Mouse (Mus musculus) hindbrain, embryonic 16.5 days (tissue): ENCODE results near the gene Hdac11. TPM values are rescaled to one million over a fixed set of nuclear protein-coding genes. Genes with fewer than 3 reads are reported as not detected.

Experiments used
- ATAC-seq: fragments of 200-750 bp; cut with Nextera tagmentation; 2 replicates; pipeline ENCODE4 v1.8.0; 2017; ENCODE audit warnings: moderate TSS enrichment, moderate library complexity
- H3K27ac ChIP-seq: fragments of 300-500 bp; sonication (generic); 2 replicates; pipeline ENCODE4 v1.5.1; 2014; ENCODE audit warnings: low read depth, mild to moderate bottlenecking, control low read depth, low read length, moderate library complexity
- H3K27me3 ChIP-seq: fragments of 300-500 bp; sonication (generic); replicated peaks from 2 replicates; pipeline ENCODE4 v1.6.1; 2014; ENCODE audit warnings: low read length; ENCODE audit not compliant: control insufficient read depth, insufficient read depth
- H3K36me3 ChIP-seq: fragments of 300-500 bp; sonication (generic); 2 replicates; pipeline ENCODE4 v1.6.1; 2014; ENCODE audit warnings: mild to moderate bottlenecking, low read length, moderate library complexity, mixed read lengths; ENCODE audit not compliant: control insufficient read depth, insufficient read depth
- H3K4me1 ChIP-seq: fragments of 300-500 bp; sonication (generic); 2 replicates; pipeline ENCODE4 v1.6.1; 2014; ENCODE audit warnings: low read depth, low read length; ENCODE audit not compliant: control insufficient read depth, insufficient read depth
- H3K4me2 ChIP-seq: fragments of 300-500 bp; sonication (generic); 2 replicates; pipeline ENCODE4 v1.6.1; 2014; ENCODE audit warnings: mild to moderate bottlenecking, low read length, control low read depth, moderate library complexity
- H3K4me3 ChIP-seq: fragments of 300-500 bp; sonication (generic); 2 replicates; pipeline ENCODE4 v1.5.1; 2014; ENCODE audit warnings: mild to moderate bottlenecking, low read length, control low read depth, moderate library complexity
- H3K9ac ChIP-seq: fragments of 300-500 bp; sonication (generic); 2 replicates; pipeline ENCODE4 v1.6.1; 2014; ENCODE audit warnings: low read depth, mild to moderate bottlenecking, control low read depth, low read length, moderate library complexity
- H3K9me3 ChIP-seq: fragments of 300-500 bp; sonication (generic); 2 replicates; pipeline ENCODE4 v1.6.1; 2014; ENCODE audit warnings: mild to moderate bottlenecking, low read length, moderate library complexity; ENCODE audit not compliant: control insufficient read depth
- WGBS: fragments of 180-500 bp; shearing (Covaris S2); extraction: QIAGEN DNeasy Blood & Tissue Kit; methylation state at CpG from one replicate; pipeline ENCODE4 v1.1.7; 2014; 5-methylcytosine and 5-hydroxymethylcytosine counted together
- polyA plus RNA-seq: library from polyadenylated mRNA; unstranded; fragments of >200 nt; fragmentation: Nextera tagmentation; extraction: Ambion mirVana; gene quantifications from 2 replicates; pipeline ENCODE4 v1.2.1, GENCODE M21; 2015

Hdac11 gene
- polyA plus RNA-seq, 1 experiment from 2014 or later = 53.5 TPM

GRCm38 (mm10) chr6:91161506-91162235 lies 5.2 kb downstream of the Hdac11 start:
- H3K27ac ChIP-seq = no peak overlapping the region
- no peak for ATAC-seq
- H3K4me1 ChIP-seq = peaks cover 45% of the 10 kb centered on the region
- no peaks in the 10 kb centered on the region; the same call in 1 of the 2 replicates for H3K36me3 ChIP-seq
- no peaks in the 10 kb centered on the region for H3K9me3 ChIP-seq
- H3K9ac ChIP-seq = no peak overlapping the region
- no peak overlapping the region for H3K4me2 ChIP-seq
- H3K4me3 ChIP-seq = no peak overlapping the region
- 80% methylated on average over 6 of the region's 6 CpGs for WGBS
- H3K27me3 ChIP-seq = no peaks in the 10 kb centered on the region

DNA sequence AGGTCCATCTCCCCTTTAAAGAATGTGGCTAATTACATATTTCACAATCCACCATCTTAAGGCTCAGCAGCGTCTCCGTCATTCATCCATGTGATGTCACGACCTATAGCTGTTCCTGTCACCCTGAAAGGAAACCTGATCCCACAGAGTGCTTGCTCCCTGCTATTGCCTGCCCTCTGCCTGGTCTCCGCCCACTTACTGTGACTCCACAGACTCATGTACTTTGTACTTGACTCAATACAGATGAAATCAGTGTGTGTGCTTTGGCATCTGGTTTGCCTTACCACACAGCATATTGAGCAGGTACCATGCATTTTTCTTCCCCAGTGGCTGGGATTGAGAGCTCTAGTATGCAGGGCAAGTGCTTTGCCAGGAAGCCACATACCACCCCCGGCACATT lies 5.8 kb downstream of the Hdac11 start:
- 85% methylated on average over 5 of the region's 5 CpGs for WGBS
- Histone ChIP-seq H3K4me2 (no peak overlapping the region), H3K9ac (no peak overlapping the region), H3K4me3 (no peak overlapping the region), H3K9me3 (no peaks in the 10 kb centered on the region), H3K4me1 (peaks cover 41% of the 10 kb centered on the region), H3K36me3 (no peaks in the 10 kb centered on the region; the same call in 1 of the 2 replicates), H3K27me3 (no peaks in the 10 kb centered on the region), H3K27ac (no peak overlapping the region)
- ATAC-seq = no peak

- 72% methylated on average over 5 of the region's 5 CpGs for WGBS
- Histone ChIP-seq H3K36me3 (peaks cover 2% of the 10 kb centered on the region; the same call in 1 of the 2 replicates), H3K27ac (0 out of 2 replicates have a peak overlapping the region, but pooled peaks have one; percentile 36), H3K4me1 (peaks cover 31% of the 10 kb centered on the region), H3K4me3 (no peak overlapping the region), H3K9ac (no peak overlapping the region), H3K9me3 (no peaks in the 10 kb centered on the region), H3K4me2 (no peak overlapping the region), H3K27me3 (no peaks in the 10 kb centered on the region)
- ATAC-seq = 0 out of 2 replicates have a peak, but pooled peaks have one; percentile 7
These were observed 6.9 kb downstream of the Hdac11 start for GRCm38 (mm10) chr6:91163195-91163911.

- WGBS = 41% methylated on average over 2 of the region's 2 CpGs
- no peak for ATAC-seq
- no peak overlapping the region for H3K9ac ChIP-seq
These were observed 8.1 kb downstream of the Hdac11 start for GRCm38 (mm10) chr6:91164584-91164983.

DNA sequence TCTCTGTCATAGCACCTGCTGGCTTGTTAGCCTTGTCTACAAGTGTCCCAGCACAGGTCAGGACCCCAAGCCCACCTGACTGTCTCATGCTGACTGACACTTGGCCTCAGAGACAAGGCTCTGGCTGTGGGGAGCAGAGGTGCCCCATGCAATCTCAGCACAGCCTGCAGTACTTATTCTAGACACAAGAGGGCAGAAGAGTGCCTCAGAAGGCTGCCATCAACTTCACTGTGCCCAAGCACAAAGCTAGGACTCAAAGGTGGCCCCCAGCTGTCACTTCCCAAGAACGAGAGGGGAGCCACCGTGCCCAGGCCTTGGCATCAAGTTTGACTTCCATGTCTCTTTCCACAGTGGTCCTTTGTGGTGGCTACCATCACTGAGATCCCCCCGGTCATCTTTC lies 8.7 kb downstream of the Hdac11 start:
- peaks cover 6% of the 10 kb centered on the region for H3K36me3 ChIP-seq
- no peak overlapping the region for H3K9ac ChIP-seq
- no peak overlapping the region for H3K4me2 ChIP-seq
- H3K9me3 ChIP-seq = no peaks in the 10 kb centered on the region
- no peaks in the 10 kb centered on the region for H3K27me3 ChIP-seq
- peaks cover 13% of the 10 kb centered on the region for H3K4me1 ChIP-seq
- ATAC-seq = peak; percentile 2; the same call in 1 of the 2 replicates
- WGBS = 34% methylated on average over 3 of the region's 3 CpGs
- H3K27ac ChIP-seq = no peak overlapping the region
- no peak overlapping the region for H3K4me3 ChIP-seq

More at GRCm38 (mm10) chr6:91164584-91164983, 8.1 kb downstream of the Hdac11 start:
- Histone ChIP-seq H3K36me3 (peaks cover 6% of the 10 kb centered on the region), H3K9me3 (no peaks in the 10 kb centered on the region), H3K4me3 (no peak overlapping the region), H3K27me3 (no peaks in the 10 kb centered on the region), H3K4me2 (no peak overlapping the region), H3K4me1 (peaks cover 18% of the 10 kb centered on the region), H3K27ac (no peak overlapping the region)

DNA sequence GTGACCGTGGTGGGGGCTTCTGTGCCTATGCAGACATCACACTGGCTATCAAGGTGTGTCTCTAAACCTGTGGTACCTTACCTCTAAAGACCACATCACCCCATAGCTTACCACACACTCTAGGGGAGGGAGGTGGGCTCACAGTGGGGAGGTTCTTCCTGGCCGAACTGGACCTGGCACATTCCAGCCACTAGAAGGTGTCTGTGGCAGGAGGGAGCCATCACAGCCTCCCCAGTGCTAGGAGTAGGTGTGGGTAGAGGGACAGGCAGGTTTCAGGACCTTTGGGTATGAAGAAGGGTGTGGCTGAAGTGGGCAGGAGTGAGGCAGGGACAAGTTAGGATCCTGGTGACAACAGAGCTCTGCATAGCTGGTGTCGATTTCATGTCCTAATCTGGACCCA lies 11.4 kb downstream of the Hdac11 start:
- H3K4me3 ChIP-seq = no peak overlapping the region
- no peak overlapping the region for H3K27ac ChIP-seq
- peaks cover 16% of the 10 kb centered on the region for H3K36me3 ChIP-seq
- no peak overlapping the region for H3K4me2 ChIP-seq
- ATAC-seq = no peak
- H3K9me3 ChIP-seq = no peaks in the 10 kb centered on the region
- WGBS = 70% methylated on average over 3 of the region's 3 CpGs
- H3K4me1 ChIP-seq = peaks cover 5% of the 10 kb centered on the region; the same call in 1 of the 2 replicates
- H3K27me3 ChIP-seq = no peaks in the 10 kb centered on the region
- H3K9ac ChIP-seq = no peak overlapping the region

GRCm38 (mm10) chr6:91169129-91169528 lies 12.7 kb downstream of the Hdac11 start:
- Histone ChIP-seq H3K4me1 (peaks cover 5% of the 10 kb centered on the region; the same call in 1 of the 2 replicates), H3K27ac (no peak overlapping the region), H3K9ac (no peak overlapping the region), H3K36me3 (peaks cover 16% of the 10 kb centered on the region), H3K4me3 (no peak overlapping the region), H3K4me2 (no peak overlapping the region), H3K9me3 (no peaks in the 10 kb centered on the region), H3K27me3 (no peaks in the 10 kb centered on the region)
- 93% methylated on average over 8 of the region's 8 CpGs for WGBS
- ATAC-seq = no peak

DNA sequence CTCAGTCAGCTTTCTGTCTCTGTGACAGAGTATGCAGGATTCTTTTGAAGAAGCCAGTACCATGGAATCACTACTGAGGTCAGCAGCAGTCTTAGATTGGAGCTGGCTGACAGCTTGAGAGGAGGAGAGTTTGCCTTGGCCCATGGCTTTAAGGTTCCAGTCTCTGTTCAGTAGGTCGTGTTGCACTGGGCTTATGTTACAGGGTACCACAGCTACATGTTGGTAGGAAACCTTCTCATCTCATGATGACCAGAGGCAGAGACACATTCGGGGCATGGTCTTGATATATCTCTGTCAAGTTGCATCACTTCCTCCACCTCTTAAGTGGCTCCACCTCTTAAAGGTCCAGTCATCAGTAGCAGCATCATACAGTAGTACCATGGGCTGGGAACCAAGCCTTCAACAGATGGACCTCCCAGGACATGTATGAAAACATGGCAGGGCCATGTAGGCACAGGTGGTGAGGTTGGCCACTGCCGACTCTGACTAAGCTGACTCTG lies 15.0 kb downstream of the Hdac11 start:
- ATAC-seq = no peak
- Histone ChIP-seq H3K36me3 (peaks cover 16% of the 10 kb centered on the region), H3K4me3 (no peak overlapping the region), H3K27me3 (no peaks in the 10 kb centered on the region), H3K27ac (no peak overlapping the region), H3K9me3 (no peaks in the 10 kb centered on the region), H3K9ac (no peak overlapping the region), H3K4me1 (no peaks in the 10 kb centered on the region), H3K4me2 (no peak overlapping the region)
- WGBS = 85% methylated on average over 3 of the region's 3 CpGs

GRCm38 (mm10) chr6:91172381-91172780 lies 15.9 kb downstream of the Hdac11 start:
- Histone ChIP-seq H3K27ac (no peak overlapping the region), H3K4me3 (no peak overlapping the region), H3K9me3 (no peaks in the 10 kb centered on the region), H3K4me1 (no peaks in the 10 kb centered on the region), H3K4me2 (no peak overlapping the region), H3K9ac (no peak overlapping the region), H3K27me3 (no peaks in the 10 kb centered on the region), H3K36me3 (peaks cover 15% of the 10 kb centered on the region)
- 75% methylated on average over 2 of the region's 2 CpGs for WGBS
- ATAC-seq = no peak
